Mouse (Mus musculus): ENCODE measurements at regions not wholly inside any gene's neighbourhood (a gene's known extent, or its start where the extent isn't known, plus 50 kb on each side); places are given as distances from the start of the nearest gene placed in this dataset.

- TF ChIP-seq CTCF (IDR thresholded peaks at IDR 0.05; ENCODE audit: borderline replicate concordance, control insufficient read depth, extremely low read depth, insufficient read depth, low read length, poor library complexity) (no peak), POLR2A (IDR thresholded peaks at IDR 0.05; ENCODE audit: control insufficient read depth, extremely low read depth, insufficient read depth, low read length, poor library complexity) (no peak)
Observed at GRCm38 (mm10) chr7:110713661-110714060, 54.3 kb upstream of the Ampd3 start.

Data from thymus, adult 2 months (tissue).